Mouse (Mus musculus) bone marrow macrophage, adult 2 months (primary cell): ENCODE data around the gene Tead1. TPM values are rescaled to one million over a fixed set of nuclear protein-coding genes. Genes with fewer than 3 reads are reported as not detected.

ENCODE experiments used
- H3K27ac ChIP-seq: 2 replicates; pipeline ENCODE4 v1.5.1; 2012; ENCODE audit warnings: low read depth, low read length; ENCODE audit not compliant: insufficient read depth
- H3K4me1 ChIP-seq: 2 replicates; pipeline ENCODE4 v1.6.1; 2012; ENCODE audit warnings: low read length; ENCODE audit not compliant: control insufficient read depth, insufficient read depth
- H3K4me3 ChIP-seq: 2 replicates; pipeline ENCODE4 v1.5.1; 2012; ENCODE audit warnings: mild to moderate bottlenecking, low read length, moderate library complexity; ENCODE audit not compliant: insufficient read depth
- CTCF ChIP-seq: IDR thresholded peaks from 2 replicates; pipeline ENCODE4 v1.5.1; 2012; ENCODE audit warnings: low read depth, mild to moderate bottlenecking, low read length, moderate library complexity
- POLR2A ChIP-seq: IDR thresholded peaks from 2 replicates; pipeline ENCODE4 v1.6.1; 2012; ENCODE audit warnings: mild to moderate bottlenecking, low read depth, low read length, borderline replicate concordance
- polyA plus RNA-seq: library from polyadenylated mRNA; stranded (reverse); fragments of >200 nt; gene quantifications from 2 replicates; pipeline ENCODE4 v1.2.4, GENCODE M21; 2012; ENCODE audit not compliant: missing spikeins, insufficient read depth, insufficient read length

Gene Tead1
- polyA plus RNA-seq, 1 experiment = 0.67 TPM

GRCm38 (mm10) chr7:112841886-112842285 is 162.8 kb downstream of the Tead1 start:
- no peak for TF ChIP-seq POLR2A
- no peak overlapping the region for H3K27ac ChIP-seq
- no peaks in the 10 kb centered on the region for H3K4me1 ChIP-seq
- no peak overlapping the region for H3K4me3 ChIP-seq

GRCm38 (mm10) chr7:112851281-112851744 is 172.2 kb downstream of the Tead1 start:
- Histone ChIP-seq H3K4me1 (no peaks in the 10 kb centered on the region), H3K4me3 (no peak overlapping the region), H3K27ac (no peak overlapping the region)
- TF ChIP-seq POLR2A (no peak), CTCF (no peak)

- no peak overlapping the region for H3K4me3 ChIP-seq
- TF ChIP-seq POLR2A = no peak
- no peak for TF ChIP-seq CTCF
- no peaks in the 10 kb centered on the region for H3K4me1 ChIP-seq
- H3K27ac ChIP-seq = no peak overlapping the region
Observed at GRCm38 (mm10) chr7:112852149-112852839, 173.2 kb downstream of the Tead1 start.

- no peak for TF ChIP-seq POLR2A
- TF ChIP-seq CTCF = no peak
- Histone ChIP-seq H3K27ac (no peak overlapping the region), H3K4me3 (no peak overlapping the region), H3K4me1 (no peaks in the 10 kb centered on the region)
Observed at GRCm38 (mm10) chr7:112853857-112854256, 174.7 kb downstream of the Tead1 start.

GRCm38 (mm10) chr7:112854516-112854915 is 175.4 kb downstream of the Tead1 start:
- Histone ChIP-seq H3K27ac (no peak overlapping the region), H3K4me1 (no peaks in the 10 kb centered on the region), H3K4me3 (no peak overlapping the region)
- TF ChIP-seq POLR2A (no peak), CTCF (no peak)

- no peaks in the 10 kb centered on the region for H3K4me1 ChIP-seq
- H3K27ac ChIP-seq = no peak overlapping the region
- TF ChIP-seq CTCF (no peak), POLR2A (no peak)
- H3K4me3 ChIP-seq = no peak overlapping the region
Observed at GRCm38 (mm10) chr7:112855419-112855818, 176.3 kb downstream of the Tead1 start.

GRCm38 (mm10) chr7:112856121-112856571 is 177.0 kb downstream of the Tead1 start:
- Histone ChIP-seq H3K27ac (no peak overlapping the region), H3K4me1 (no peaks in the 10 kb centered on the region), H3K4me3 (no peak overlapping the region)
- TF ChIP-seq POLR2A (no peak), CTCF (no peak)

- Histone ChIP-seq H3K27ac (no peak overlapping the region), H3K4me3 (no peak overlapping the region), H3K4me1 (no peaks in the 10 kb centered on the region)
- TF ChIP-seq CTCF (no peak), POLR2A (no peak)
Observed at GRCm38 (mm10) chr7:112856583-112856982, 177.5 kb downstream of the Tead1 start.

GRCm38 (mm10) chr7:112859887-112860286 is 180.8 kb downstream of the Tead1 start:
- no peak overlapping the region for H3K27ac ChIP-seq

GRCm38 (mm10) chr7:112862086-112862485 is 183.0 kb downstream of the Tead1 start:
- TF ChIP-seq CTCF (no peak), POLR2A (no peak)
- Histone ChIP-seq H3K27ac (no peak overlapping the region), H3K4me1 (no peaks in the 10 kb centered on the region), H3K4me3 (no peak overlapping the region)

More at GRCm38 (mm10) chr7:112859887-112860286, 180.8 kb downstream of the Tead1 start:
- no peak overlapping the region for H3K4me3 ChIP-seq
- TF ChIP-seq CTCF (no peak), POLR2A (no peak)
- no peaks in the 10 kb centered on the region for H3K4me1 ChIP-seq
